Mouse (Mus musculus): ENCODE measurements around the gene Nsf. TPM values are rescaled to one million over a fixed set of nuclear protein-coding genes. Genes with fewer than 3 reads are reported as not detected.

Nsf gene
- total RNA-seq, 4 experiments from 2014 or later = 1,076 to 1,216 (median 1,154) TPM

DNA sequence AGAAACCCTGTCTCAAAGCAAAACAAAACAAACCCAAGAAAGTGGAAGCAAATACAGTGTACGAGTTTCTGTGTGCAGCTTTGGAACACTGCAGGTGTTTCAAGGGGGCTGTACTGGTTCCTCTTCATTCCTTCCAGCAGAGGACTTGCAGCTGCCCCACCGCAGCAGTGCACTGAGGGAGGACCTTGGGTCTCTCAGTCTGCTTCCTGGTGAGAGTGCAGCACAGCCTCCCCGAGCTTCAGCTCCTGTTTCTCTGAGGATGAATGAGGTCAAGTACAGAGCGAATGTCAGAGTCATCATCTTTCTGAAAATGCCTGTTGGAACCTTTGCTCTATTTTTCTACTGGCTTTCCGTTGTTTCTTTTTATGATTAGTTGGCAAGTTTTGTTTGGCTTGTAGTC lies 12.5 kb downstream of the Nsf start:
- DNase-seq (ENCODE audit: low spot score in 2 of 2) = no peak

- no peak for DNase-seq (ENCODE audit: low spot score in 2 of 2)
These were observed 13.0 kb downstream of the Nsf start for GRCm38 (mm10) chr11:103940887-103941286.

DNA sequence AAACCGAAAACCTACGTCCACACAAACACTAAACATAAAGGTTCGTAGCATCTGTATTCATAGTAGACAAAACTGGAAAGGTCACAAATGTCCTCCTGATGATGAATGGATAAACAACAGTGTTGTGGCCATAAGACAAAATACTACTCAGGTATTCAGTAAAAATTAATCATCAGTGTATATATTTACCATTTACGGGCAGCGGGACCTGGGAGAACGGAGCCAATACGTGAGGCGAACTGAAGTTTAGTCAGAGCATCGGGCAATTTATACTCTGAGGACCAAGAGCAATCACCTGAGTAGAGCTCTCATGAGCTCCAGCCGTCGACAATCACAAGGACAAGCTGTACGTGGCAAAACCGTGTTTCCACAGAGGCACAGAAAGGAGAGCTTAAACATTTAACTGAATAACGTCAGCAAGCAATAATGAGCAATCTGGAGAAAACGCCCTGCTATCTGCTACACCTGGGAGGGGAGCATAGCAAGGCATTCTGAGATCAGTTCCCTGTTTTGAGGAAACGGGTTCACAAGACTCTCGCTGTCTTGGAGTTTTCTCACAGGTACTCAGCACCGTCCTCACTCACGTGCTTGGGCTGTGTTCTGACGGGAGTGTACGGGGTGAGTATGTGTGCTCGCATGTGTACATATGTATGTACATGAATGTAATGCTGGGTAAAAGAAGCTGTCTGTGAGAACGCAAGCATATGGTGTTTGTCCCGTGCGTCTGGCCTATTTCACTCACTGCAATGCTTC lies 15.7 kb downstream of the Nsf start:
- no peak for DNase-seq (ENCODE audit: low spot score in 2 of 2)

DNA sequence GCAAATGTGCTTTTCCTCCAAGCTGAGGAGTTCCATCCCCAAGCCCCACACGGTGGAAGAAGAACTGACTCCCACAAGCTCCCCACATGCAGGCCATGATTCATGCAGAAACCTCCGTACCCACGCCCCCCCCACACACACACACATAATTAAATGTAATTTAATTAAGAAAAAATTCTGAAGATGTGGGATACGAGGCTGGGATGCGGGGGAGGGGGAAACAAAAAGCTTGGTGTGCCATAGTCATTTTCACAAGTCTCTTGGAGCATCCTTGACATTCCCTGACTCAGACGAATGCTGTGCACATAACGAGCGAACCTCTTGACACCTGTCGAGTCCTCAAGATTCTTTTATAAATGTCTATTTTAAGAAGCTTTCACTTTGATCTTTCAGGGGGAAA lies 16.4 kb downstream of the Nsf start:
- no peak for DNase-seq (ENCODE audit: low spot score in 2 of 2)

GRCm38 (mm10) chr11:103935717-103936116 lies 18.1 kb downstream of the Nsf start:
- no peak for DNase-seq (ENCODE audit: low spot score in 2 of 2)

GRCm38 (mm10) chr11:103933886-103934285 lies 20.0 kb downstream of the Nsf start:
- DNase-seq (ENCODE audit: low spot score in 2 of 2) = no peak

GRCm38 (mm10) chr11:103923957-103924356 lies 29.9 kb downstream of the Nsf start:
- DNase-seq (ENCODE audit: low spot score in 2 of 2) = no peak

- no peak for DNase-seq (ENCODE audit: low spot score in 2 of 2)
These were observed 30.6 kb downstream of the Nsf start for GRCm38 (mm10) chr11:103923272-103923671.

GRCm38 (mm10) chr11:103922812-103923211 lies 31.0 kb downstream of the Nsf start:
- no peak for DNase-seq (ENCODE audit: low spot score in 2 of 2)

- no peak for DNase-seq (ENCODE audit: low spot score in 2 of 2)
These were observed 33.2 kb downstream of the Nsf start for GRCm38 (mm10) chr11:103920665-103921064.

DNA sequence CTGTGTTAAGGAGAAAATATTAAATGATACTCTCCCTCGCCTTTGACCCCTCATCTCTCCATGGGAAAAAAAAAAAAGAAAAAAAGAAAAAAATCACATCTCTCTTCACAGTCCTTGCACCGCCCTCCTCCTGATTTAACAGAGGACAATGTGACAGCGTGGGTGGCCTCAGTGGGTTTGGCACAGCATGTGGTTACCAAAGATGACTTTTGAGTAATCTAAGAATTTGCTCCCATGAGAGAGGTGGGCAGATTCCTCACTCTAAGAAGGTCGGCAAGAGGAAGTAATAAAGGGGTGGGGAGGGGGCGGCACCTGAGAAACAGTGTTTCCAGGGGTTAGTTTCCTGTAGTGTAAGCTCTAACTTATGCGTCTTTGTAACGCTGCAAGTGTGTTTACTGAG lies 37.0 kb downstream of the Nsf start:
- DNase-seq (ENCODE audit: low spot score in 2 of 2) = no peak

GRCm38 (mm10) chr11:103915686-103916085 lies 38.2 kb downstream of the Nsf start:
- DNase-seq (ENCODE audit: low spot score in 2 of 2) = no peak

DNA sequence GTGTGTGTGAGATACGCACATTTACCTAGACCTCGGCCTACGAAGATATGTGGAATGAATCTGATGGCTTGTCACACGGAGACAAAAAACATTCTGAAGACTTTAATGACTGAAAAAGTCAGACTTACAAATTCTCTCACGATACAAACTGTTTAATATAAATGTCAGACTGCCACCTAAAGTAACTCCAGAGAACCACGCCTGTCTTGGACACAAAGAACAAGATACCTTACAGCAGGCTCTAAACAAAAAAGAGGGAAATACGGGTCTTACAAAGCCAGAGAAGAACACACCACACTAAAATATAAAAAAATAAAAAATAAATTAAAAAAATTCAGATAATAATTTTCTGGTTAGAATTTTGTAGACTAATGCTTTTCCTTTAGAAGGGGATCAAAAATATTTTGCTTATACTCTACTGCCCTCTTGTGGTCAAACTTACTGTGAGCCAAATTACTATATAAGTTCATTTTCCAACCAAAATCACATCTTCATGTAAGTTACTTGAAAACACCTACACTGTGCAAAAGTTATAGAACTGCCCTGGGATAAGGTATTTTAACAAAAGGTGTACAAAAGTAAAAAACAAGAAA lies 42.8 kb downstream of the Nsf start:
- DNase-seq (ENCODE audit: low spot score in 2 of 2) = no peak

DNA sequence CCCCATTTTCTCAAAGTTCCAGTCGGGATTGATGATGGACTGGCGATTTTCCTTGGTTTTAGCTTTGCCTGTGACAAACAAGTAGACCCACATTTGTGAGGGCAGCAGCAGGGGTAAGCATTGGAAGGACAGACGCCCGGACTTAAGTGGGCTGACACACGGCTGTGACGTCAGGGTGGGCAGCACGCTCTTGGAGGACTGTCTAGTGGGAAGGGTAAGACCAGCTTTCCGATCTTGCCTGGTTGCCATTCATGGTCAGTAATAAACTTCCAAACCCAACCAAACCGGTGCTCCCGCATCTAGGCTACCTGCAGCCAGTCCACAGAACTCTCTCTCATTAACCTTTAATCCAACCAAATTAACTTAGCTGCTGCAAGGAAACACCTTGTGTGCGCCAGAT lies 43.3 kb downstream of the Nsf start:
- no peak for DNase-seq (ENCODE audit: low spot score in 2 of 2)

- DNase-seq (ENCODE audit: low spot score in 2 of 2) = no peak
These were observed 44.0 kb downstream of the Nsf start for GRCm38 (mm10) chr11:103909809-103910208.

GRCm38 (mm10) chr11:103909396-103909795 lies 44.5 kb downstream of the Nsf start:
- DNase-seq (ENCODE audit: low spot score in 2 of 2) = no peak

GRCm38 (mm10) chr11:103906051-103906719 lies 47.7 kb downstream of the Nsf start:
- no peak for DNase-seq (ENCODE audit: low spot score in 2 of 2)

DNA sequence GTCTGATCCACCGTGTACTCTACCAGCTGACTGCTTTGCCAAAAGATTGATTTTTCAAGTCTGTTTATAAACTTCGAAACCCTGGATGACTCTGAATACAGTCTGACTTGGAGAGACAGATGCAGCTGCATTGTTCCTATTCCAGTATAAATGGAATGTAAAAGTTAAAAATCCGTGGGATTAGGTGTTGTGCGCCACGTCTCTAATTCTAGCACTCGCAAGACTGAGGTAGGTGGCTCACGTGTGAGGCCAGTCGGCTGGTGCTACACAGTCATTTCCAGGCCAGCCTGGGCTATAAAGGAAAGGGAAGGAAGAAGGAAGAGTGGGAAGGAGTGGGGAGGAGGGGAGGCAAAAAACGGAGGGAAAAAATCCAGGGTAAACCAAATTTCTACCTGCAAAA lies 48.4 kb downstream of the Nsf start:
- no peak for DNase-seq (ENCODE audit: low spot score in 2 of 2)

DNA sequence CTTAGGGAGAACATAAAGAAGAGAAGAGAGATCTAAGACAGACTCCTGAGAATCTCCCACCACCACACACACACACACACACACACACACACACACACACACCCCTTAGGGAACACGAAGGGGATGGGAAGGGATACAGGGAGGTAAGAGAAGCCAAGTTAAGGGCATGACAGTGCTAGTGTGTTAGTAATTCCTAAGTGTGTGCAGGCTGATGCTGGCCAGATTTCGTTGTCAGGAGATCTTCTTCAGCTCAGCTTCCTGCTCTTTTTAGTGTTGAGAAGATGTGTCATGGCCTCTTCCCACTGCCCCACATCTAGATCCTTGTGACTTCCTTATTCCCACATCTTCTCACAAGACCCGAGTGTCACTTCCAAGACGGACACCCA lies 52.3 kb downstream of the Nsf start:
- no peak for DNase-seq (ENCODE audit: low spot score in 2 of 2)

DNA sequence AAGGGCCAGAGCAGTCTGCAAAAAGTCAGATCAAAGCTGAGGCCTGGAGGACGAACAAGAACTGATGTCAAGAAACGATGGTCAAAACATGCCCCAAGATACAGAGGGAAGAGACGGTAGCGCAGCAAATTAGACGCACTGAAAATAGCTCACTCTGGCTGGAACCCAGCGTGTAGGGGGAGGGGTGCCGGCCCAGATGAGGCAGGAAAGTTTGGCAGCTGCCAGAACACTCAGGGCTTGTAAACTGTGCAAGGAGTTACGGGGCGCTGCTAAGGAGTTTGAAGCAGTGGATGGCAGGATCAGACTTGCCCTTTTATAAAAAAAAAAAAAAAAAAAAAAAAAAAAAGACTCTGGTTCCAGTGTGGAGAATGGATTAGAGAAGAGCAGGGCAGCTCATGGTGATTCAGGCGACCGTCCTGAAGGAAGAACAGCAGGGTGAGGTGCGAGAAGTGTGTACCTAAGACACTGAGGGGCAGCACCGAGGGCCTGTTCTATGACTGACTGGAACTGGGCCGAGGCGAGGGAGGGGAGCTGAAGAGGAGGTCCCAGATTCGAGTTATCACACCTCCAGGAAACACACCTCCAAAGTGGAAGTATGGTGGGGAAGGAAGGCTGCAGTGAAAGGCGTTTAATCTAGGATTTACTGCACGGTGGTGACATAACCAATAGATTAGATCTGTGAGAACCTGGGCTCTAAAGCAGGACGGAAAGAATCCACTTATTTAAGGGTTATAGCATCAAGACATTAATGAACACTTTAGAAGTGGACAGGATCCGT lies 52.9 kb downstream of the Nsf start:
- DNase-seq (ENCODE audit: low spot score in 2 of 2) = peak in 1 of 2 experiments; percentile 47

- no peak for DNase-seq (ENCODE audit: low spot score in 2 of 2)
These were observed 56.7 kb downstream of the Nsf start for GRCm38 (mm10) chr11:103896966-103897750.

All from layer of hippocampus, adult 8-10 months (tissue).